Mouse (Mus musculus) stomach, embryonic 15.5 days (tissue): ENCODE measurements around the gene Aifm3. TPM values are rescaled to one million over a fixed set of nuclear protein-coding genes. Genes with fewer than 3 reads are reported as not detected.
A peak's percentile ranks its signal among the peaks of the same experiment; 100 is the strongest.
"Not testable (repeated sequence)": the region's sequence is repeated elsewhere in the genome, so short reads cannot be mapped to it uniquely, and the experiment has no call there.

Source experiments
- ATAC-seq: fragments of 200-750 bp; cut with Nextera tagmentation; 2 replicates; pipeline ENCODE4 v1.8.0; 2017; ENCODE audit warnings: low read depth, moderate number of reproducible peaks, moderate TSS enrichment; ENCODE audit not compliant: insufficient read depth, low FRiP score
- H3K27ac ChIP-seq: fragments of 300-500 bp; sonication (generic); 2 replicates; pipeline ENCODE4 v1.5.1; 2015; ENCODE audit warnings: mild to moderate bottlenecking, inconsistent platforms
- H3K27me3 ChIP-seq: fragments of 300-500 bp; sonication (generic); replicated peaks from 2 replicates; pipeline ENCODE4 v1.6.1; 2015; ENCODE audit warnings: inconsistent platforms
- H3K36me3 ChIP-seq: fragments of 300-500 bp; sonication (generic); 2 replicates; pipeline ENCODE4 v1.6.1; 2015; ENCODE audit warnings: inconsistent platforms
- H3K4me1 ChIP-seq: fragments of 300-500 bp; sonication (generic); 2 replicates; pipeline ENCODE4 v1.6.1; 2015; ENCODE audit warnings: inconsistent platforms
- H3K4me2 ChIP-seq: fragments of 300-500 bp; sonication (generic); 2 replicates; pipeline ENCODE4 v1.6.1; 2015; ENCODE audit warnings: mild to moderate bottlenecking, inconsistent platforms
- H3K4me3 ChIP-seq: fragments of 300-500 bp; sonication (generic); replicated peaks from 2 replicates; pipeline ENCODE4 v1.5.1; 2015; ENCODE audit warnings: inconsistent platforms
- H3K9ac ChIP-seq: fragments of 300-500 bp; sonication (generic); 2 replicates; pipeline ENCODE4 v1.6.1; 2015; ENCODE audit warnings: inconsistent platforms
- H3K9me3 ChIP-seq: fragments of 300-500 bp; sonication (generic); 2 replicates; pipeline ENCODE4 v1.6.1; 2016; ENCODE audit warnings: inconsistent platforms
- WGBS: fragments of 180-500 bp; shearing (Covaris S2); methylation state at CpG from one replicate; pipeline ENCODE4 v1.1.7; 2015; 5-methylcytosine and 5-hydroxymethylcytosine counted together
- polyA plus RNA-seq: library from polyadenylated mRNA; unstranded; fragments of >200 nt; fragmentation: Nextera tagmentation; extraction: Ambion mirVana; gene quantifications from 2 replicates; pipeline ENCODE4 v1.2.1, GENCODE M21; 2015

The Aifm3 gene
- polyA plus RNA-seq, 1 experiment from 2014 or later, result 3.2 TPM

- Histone ChIP-seq H3K9me3 (no peaks in the 10 kb centered on the region), H3K9ac (no peak overlapping the region), H3K27me3 (no peaks in the 10 kb centered on the region), H3K4me3 (no peak overlapping the region), H3K27ac (no peak overlapping the region), H3K4me2 (no peak overlapping the region), H3K36me3 (peaks cover 44% of the 10 kb centered on the region), H3K4me1 (peaks cover 14% of the 10 kb centered on the region; the same call in 1 of the 2 replicates)
- no peak for ATAC-seq
- 88% methylated on average over 13 of the region's 13 CpGs for WGBS
Observed at GRCm38 (mm10) chr16:17528276-17528675, 38.9 kb downstream of the Aifm3 start.

- WGBS, result 15% methylated on average over 17 of the region's 17 CpGs
- H3K4me1 ChIP-seq, result peaks cover 14% of the 10 kb centered on the region; the same call in 1 of the 2 replicates
- H3K27me3 ChIP-seq, result no peaks in the 10 kb centered on the region
- no peak for ATAC-seq
- H3K4me3 ChIP-seq, result peak overlapping the region; percentile 75
- H3K9me3 ChIP-seq, result no peaks in the 10 kb centered on the region
- H3K9ac ChIP-seq, result peak overlapping the region; percentile 74
- peaks cover 31% of the 10 kb centered on the region for H3K36me3 ChIP-seq
- H3K4me2 ChIP-seq, result peak overlapping the region; percentile 83
- H3K27ac ChIP-seq, result peak overlapping the region; percentile 99
Observed at GRCm38 (mm10) chr16:17529981-17530586, 40.7 kb downstream of the Aifm3 start.

- Histone ChIP-seq H3K4me3 (peak within 1 kb of the TSS; percentile 75), H3K9ac (peak within 1 kb of the TSS; percentile 74), H3K36me3 (peaks cover 24% of the 10 kb centered on the region), H3K27me3 (no peaks in the 10 kb centered on the region), H3K4me1 (peaks cover 14% of the 10 kb centered on the region; the same call in 1 of the 2 replicates), H3K4me2 (peak within 1 kb of the TSS; percentile 83), H3K27ac (peak within 1 kb of the TSS; percentile 99), H3K9me3 (no peaks in the 10 kb centered on the region)
- ATAC-seq, result peak; percentile 96
- WGBS, result under 1% methylated on average over 67 of the region's 67 CpGs
Observed at GRCm38 (mm10) chr16:17530640-17531288, 41.4 kb downstream of the Aifm3 start, which contains the start of gene Thap7. TSS of gene Thap7 (minus strand) at chr16:17531136.

- 68% methylated on average over 4 of the region's 4 CpGs for WGBS
- Histone ChIP-seq H3K27me3 (no peaks in the 10 kb centered on the region), H3K4me2 (no peak overlapping the region), H3K4me1 (peaks cover 14% of the 10 kb centered on the region; the same call in 1 of the 2 replicates), H3K4me3 (no peak overlapping the region), H3K36me3 (peaks cover 10% of the 10 kb centered on the region; the same call in 1 of the 2 replicates), H3K9ac (no peak overlapping the region), H3K9me3 (no peaks in the 10 kb centered on the region), H3K27ac (no peak overlapping the region)
- ATAC-seq, result no peak
Observed at GRCm38 (mm10) chr16:17532271-17532670, 42.9 kb downstream of the Aifm3 start.

- Histone ChIP-seq H3K36me3 (peaks cover 7% of the 10 kb centered on the region; the same call in 1 of the 2 replicates), H3K4me1 (peaks cover 14% of the 10 kb centered on the region; the same call in 1 of the 2 replicates), H3K27ac (no peak overlapping the region), H3K9ac (no peak overlapping the region), H3K4me3 (no peak overlapping the region), H3K4me2 (no peak overlapping the region), H3K9me3 (no peaks in the 10 kb centered on the region), H3K27me3 (no peaks in the 10 kb centered on the region)
- no peak for ATAC-seq
- 67% methylated on average over 14 of the region's 14 CpGs for WGBS
Observed at GRCm38 (mm10) chr16:17532676-17533329, 43.4 kb downstream of the Aifm3 start.

GRCm38 (mm10) chr16:17536584-17536983, 47.2 kb downstream of the Aifm3 start:
- Histone ChIP-seq H3K27ac (no peak overlapping the region), H3K9ac (no peak overlapping the region), H3K4me3 (no peak overlapping the region), H3K27me3 (no peaks in the 10 kb centered on the region), H3K4me1 (peaks cover 4% of the 10 kb centered on the region; the same call in 1 of the 2 replicates), H3K9me3 (no peaks in the 10 kb centered on the region), H3K4me2 (no peak overlapping the region), H3K36me3 (no peaks in the 10 kb centered on the region)
- WGBS, result 92% methylated on average over 3 of the region's 3 CpGs
- ATAC-seq, result no peak

- 66% methylated on average over 2 of the region's 2 CpGs for WGBS
- H3K36me3 ChIP-seq, result no peaks in the 10 kb centered on the region
- ATAC-seq, result no peak
Observed at GRCm38 (mm10) chr16:17542632-17543031, 53.2 kb downstream of the Aifm3 start.

GRCm38 (mm10) chr16:17552837-17553236, 63.4 kb downstream of the Aifm3 start:
- no peak for ATAC-seq
- Histone ChIP-seq H3K27ac (no peak overlapping the region), H3K4me3 (no peak overlapping the region), H3K9me3 (no peaks in the 10 kb centered on the region), H3K27me3 (no peaks in the 10 kb centered on the region), H3K4me1 (peaks cover 16% of the 10 kb centered on the region), H3K9ac (no peak overlapping the region), H3K4me2 (no peak overlapping the region), H3K36me3 (no peaks in the 10 kb centered on the region)
- WGBS, result 62% methylated on average over 7 of the region's 7 CpGs

More at GRCm38 (mm10) chr16:17542632-17543031, 53.2 kb downstream of the Aifm3 start:
- Histone ChIP-seq H3K9ac (no peak overlapping the region), H3K27ac (no peak overlapping the region), H3K4me2 (no peak overlapping the region), H3K9me3 (no peaks in the 10 kb centered on the region), H3K27me3 (no peaks in the 10 kb centered on the region), H3K4me1 (no peaks in the 10 kb centered on the region), H3K4me3 (no peak overlapping the region)

GRCm38 (mm10) chr16:17553910-17554685, 64.7 kb downstream of the Aifm3 start:
- Histone ChIP-seq H3K4me2 (peak overlapping the region; percentile 47), H3K4me1 (peaks cover 27% of the 10 kb centered on the region), H3K9me3 (no peaks in the 10 kb centered on the region), H3K4me3 (peak overlapping the region; percentile 19), H3K36me3 (no peaks in the 10 kb centered on the region), H3K27me3 (no peaks in the 10 kb centered on the region), H3K27ac (peak overlapping the region; percentile 69), H3K9ac (no peak overlapping the region)
- WGBS, result 9% methylated on average over 18 of the region's 18 CpGs
- ATAC-seq, result peak; percentile 91

- H3K9ac ChIP-seq, H3K27ac ChIP-seq, H3K36me3 ChIP-seq, H3K4me2 ChIP-seq, ATAC-seq, H3K9me3 ChIP-seq, H3K27me3 ChIP-seq, H3K4me3 ChIP-seq: not testable (repeated sequence)
- peaks cover 30% of the 10 kb centered on the region for H3K4me1 ChIP-seq
- WGBS, result 19% methylated on average over 4 of the region's 4 CpGs
Observed at GRCm38 (mm10) chr16:17554702-17555101, 65.3 kb downstream of the Aifm3 start.

GRCm38 (mm10) chr16:17556180-17556579, 66.8 kb downstream of the Aifm3 start:
- H3K4me3 ChIP-seq, result no peak overlapping the region
- H3K36me3 ChIP-seq, result no peaks in the 10 kb centered on the region
- no peaks in the 10 kb centered on the region for H3K27me3 ChIP-seq
- H3K9ac ChIP-seq, result no peak overlapping the region
- no peak overlapping the region for H3K4me2 ChIP-seq
- peaks cover 35% of the 10 kb centered on the region for H3K4me1 ChIP-seq
- no peak overlapping the region for H3K27ac ChIP-seq
- 82% methylated on average over 4 of the region's 4 CpGs for WGBS
- ATAC-seq, result no peak
- H3K9me3 ChIP-seq, result no peaks in the 10 kb centered on the region
